Mouse (Mus musculus) liver, embryonic 13.5 days (tissue): ENCODE measurements around the gene Mrps26. TPM values are rescaled to one million over a fixed set of nuclear protein-coding genes. Genes with fewer than 3 reads are reported as not detected.
A peak's percentile ranks its signal among the peaks of the same experiment; 100 is the strongest.
"Not testable (repeated sequence)": the region's sequence is repeated elsewhere in the genome, so short reads cannot be mapped to it uniquely, and the experiment has no call there.

Experiments
- ATAC-seq: fragments of 200-750 bp; cut with Nextera tagmentation; 2 replicates; pipeline ENCODE4 v1.8.0; 2017; ENCODE audit warnings: low read depth, mild to moderate bottlenecking, moderate number of reproducible peaks, moderate library complexity
- DNase-seq: peaks from one replicate; pipeline ENCODE4 v3.0.0; 2022
- H3K27ac ChIP-seq: fragments of 300-500 bp; sonication (generic); 2 replicates; pipeline ENCODE4 v1.5.1; 2015; ENCODE audit warnings: moderate library complexity, mild to moderate bottlenecking, inconsistent platforms
- H3K27me3 ChIP-seq: fragments of 300-500 bp; sonication (generic); 2 replicates; pipeline ENCODE4 v1.6.1; 2015; ENCODE audit warnings: mild to moderate bottlenecking, inconsistent platforms
- H3K36me3 ChIP-seq: fragments of 300-500 bp; sonication (generic); 2 replicates; pipeline ENCODE4 v1.6.1; 2015; ENCODE audit warnings: mild to moderate bottlenecking, inconsistent platforms
- H3K4me1 ChIP-seq: fragments of 300-500 bp; sonication (generic); replicated peaks from 2 replicates; pipeline ENCODE4 v1.6.1; 2015; ENCODE audit warnings: inconsistent platforms
- H3K4me2 ChIP-seq: fragments of 300-500 bp; sonication (generic); 2 replicates; pipeline ENCODE4 v1.6.1; 2015; ENCODE audit warnings: inconsistent platforms, mild to moderate bottlenecking, moderate library complexity
- H3K4me3 ChIP-seq: fragments of 300-500 bp; sonication (generic); replicated peaks from 2 replicates; pipeline ENCODE4 v1.5.1; 2015; ENCODE audit warnings: mild to moderate bottlenecking, inconsistent platforms
- H3K9ac ChIP-seq: fragments of 300-500 bp; sonication (generic); 2 replicates; pipeline ENCODE4 v1.6.1; 2015; ENCODE audit warnings: mild to moderate bottlenecking, inconsistent platforms
- H3K9me3 ChIP-seq: fragments of 300-500 bp; sonication (generic); replicated peaks from 2 replicates; pipeline ENCODE4 v1.6.1; 2016; ENCODE audit warnings: inconsistent platforms
- WGBS: fragments of 180-500 bp; shearing (Covaris S2); methylation state at CpG from one replicate; pipeline ENCODE4 v1.1.7; 2015; ENCODE audit not compliant: insufficient replicate concordance; 5-methylcytosine and 5-hydroxymethylcytosine counted together
- polyA plus RNA-seq: library from polyadenylated mRNA; unstranded; fragments of >200 nt; fragmentation: Nextera tagmentation; extraction: Ambion mirVana; gene quantifications from 2 replicates; pipeline ENCODE4 v1.2.1, GENCODE M21; 2015

Mrps26 gene
- 65.7 and 68.3 TPM in 2 replicates for polyA plus RNA-seq

- H3K4me2 ChIP-seq, result peak within 1 kb of the TSS; percentile 96
- H3K4me1 ChIP-seq, result peaks cover 27% of the 10 kb centered on the region
- H3K27ac ChIP-seq, result peak within 1 kb of the TSS; percentile 58
- H3K9me3 ChIP-seq, result no peaks in the 10 kb centered on the region
- peak; percentile 87 for DNase-seq
- peaks cover 25% of the 10 kb centered on the region for H3K36me3 ChIP-seq
- WGBS, result under 1% methylated on average over 61 of the region's 61 CpGs
- H3K27me3 ChIP-seq, result no peaks in the 10 kb centered on the region
- H3K4me3 ChIP-seq, result peak within 1 kb of the TSS; percentile 84
- peak within 1 kb of the TSS; percentile 88 for H3K9ac ChIP-seq
- ATAC-seq, result peak; percentile 98
Measured at GRCm38 (mm10) chr2:130563212-130564055, at the start of gene Mrps26. Mrps26 (plus strand) TSS chr2:130563742.

GRCm38 (mm10) chr2:130513907-130514306 is 49.6 kb upstream of the Mrps26 start:
- Histone ChIP-seq H3K4me3 (no peak overlapping the region), H3K9ac (no peak overlapping the region), H3K9me3 (no peaks in the 10 kb centered on the region), H3K27ac (no peak overlapping the region), H3K36me3 (peaks cover 38% of the 10 kb centered on the region), H3K4me1 (no peaks in the 10 kb centered on the region), H3K27me3 (no peaks in the 10 kb centered on the region), H3K4me2 (no peak overlapping the region)
- WGBS, result 87% methylated on average over 8 of the region's 8 CpGs
- DNase-seq (no peak), ATAC-seq (no peak)

GRCm38 (mm10) chr2:130515791-130516190 is 47.8 kb upstream of the Mrps26 start:
- H3K27me3 ChIP-seq, result no peaks in the 10 kb centered on the region
- DNase-seq (no peak), ATAC-seq (no peak)
- H3K4me1 ChIP-seq, result no peaks in the 10 kb centered on the region
- no peak overlapping the region for H3K27ac ChIP-seq
- WGBS, result 82% methylated on average over 5 of the region's 5 CpGs
- no peak overlapping the region for H3K9ac ChIP-seq
- no peak overlapping the region for H3K4me3 ChIP-seq
- H3K36me3 ChIP-seq, result peaks cover 37% of the 10 kb centered on the region
- no peaks in the 10 kb centered on the region for H3K9me3 ChIP-seq
- H3K4me2 ChIP-seq, result no peak overlapping the region

GRCm38 (mm10) chr2:130521927-130522326 is 41.6 kb upstream of the Mrps26 start:
- Histone ChIP-seq H3K4me2 (no peak overlapping the region), H3K9ac (no peak overlapping the region), H3K36me3 (peaks cover 51% of the 10 kb centered on the region), H3K4me1 (no peaks in the 10 kb centered on the region), H3K4me3 (no peak overlapping the region), H3K9me3 (no peaks in the 10 kb centered on the region), H3K27ac (no peak overlapping the region), H3K27me3 (no peaks in the 10 kb centered on the region)
- WGBS, result 79% methylated on average over 2 of the region's 2 CpGs
- no peak for DNase-seq
- no peak for ATAC-seq

- not testable (repeated sequence) for H3K4me1 ChIP-seq, ATAC-seq, H3K4me2 ChIP-seq, H3K4me3 ChIP-seq, H3K27me3 ChIP-seq, H3K9me3 ChIP-seq, H3K27ac ChIP-seq, H3K9ac ChIP-seq, DNase-seq
- 82% methylated on average over 4 of the region's 4 CpGs for WGBS
- H3K36me3 ChIP-seq, result peaks cover 33% of the 10 kb centered on the region
Measured at GRCm38 (mm10) chr2:130525480-130525879, 38.1 kb upstream of the Mrps26 start.

- H3K27ac ChIP-seq, result no peak overlapping the region
- no peak for ATAC-seq
- 81% methylated on average over 6 of the region's 6 CpGs for WGBS
- peaks cover 15% of the 10 kb centered on the region for H3K36me3 ChIP-seq
- no peak for DNase-seq
- no peak overlapping the region for H3K4me2 ChIP-seq
- H3K4me3 ChIP-seq, result no peak overlapping the region
- H3K27me3 ChIP-seq, result no peaks in the 10 kb centered on the region
- H3K4me1 ChIP-seq, result no peaks in the 10 kb centered on the region
- no peak overlapping the region for H3K9ac ChIP-seq
- H3K9me3 ChIP-seq, result no peaks in the 10 kb centered on the region
Measured at GRCm38 (mm10) chr2:130528457-130528856, 35.1 kb upstream of the Mrps26 start.

- DNase-seq, result no peak
- 70% methylated on average over 2 of the region's 2 CpGs for WGBS
Measured at GRCm38 (mm10) chr2:130529290-130529689, 34.3 kb upstream of the Mrps26 start.

GRCm38 (mm10) chr2:130529925-130530324 is 33.6 kb upstream of the Mrps26 start:
- no peak overlapping the region for H3K4me3 ChIP-seq
- ATAC-seq, result no peak
- H3K9me3 ChIP-seq, result no peaks in the 10 kb centered on the region
- peaks cover 22% of the 10 kb centered on the region for H3K36me3 ChIP-seq
- no peaks in the 10 kb centered on the region for H3K4me1 ChIP-seq
- no peaks in the 10 kb centered on the region for H3K27me3 ChIP-seq
- 87% methylated on average over 7 of the region's 7 CpGs for WGBS
- no peak overlapping the region for H3K9ac ChIP-seq
- H3K27ac ChIP-seq, result no peak overlapping the region
- no peak for DNase-seq
- H3K4me2 ChIP-seq, result no peak overlapping the region

More at GRCm38 (mm10) chr2:130529290-130529689, 34.3 kb upstream of the Mrps26 start:
- Histone ChIP-seq H3K27ac (no peak overlapping the region), H3K9ac (no peak overlapping the region), H3K9me3 (no peaks in the 10 kb centered on the region), H3K4me2 (no peak overlapping the region), H3K4me3 (no peak overlapping the region), H3K27me3 (no peaks in the 10 kb centered on the region), H3K36me3 (peaks cover 19% of the 10 kb centered on the region), H3K4me1 (no peaks in the 10 kb centered on the region)
- ATAC-seq, result no peak

- H3K9ac ChIP-seq, result no peak overlapping the region
- 61% methylated on average over 2 of the region's 2 CpGs for WGBS
- peaks cover 29% of the 10 kb centered on the region for H3K36me3 ChIP-seq
- H3K9me3 ChIP-seq, result no peaks in the 10 kb centered on the region
- no peaks in the 10 kb centered on the region for H3K27me3 ChIP-seq
- no peaks in the 10 kb centered on the region for H3K4me1 ChIP-seq
- H3K4me2 ChIP-seq, result no peak overlapping the region
- DNase-seq (no peak), ATAC-seq (no peak)
- no peak overlapping the region for H3K4me3 ChIP-seq
- no peak overlapping the region for H3K27ac ChIP-seq
Measured at GRCm38 (mm10) chr2:130532201-130532600, 31.3 kb upstream of the Mrps26 start.

GRCm38 (mm10) chr2:130535017-130535416 is 28.5 kb upstream of the Mrps26 start:
- H3K4me2 ChIP-seq, result no peak overlapping the region
- H3K9ac ChIP-seq, result no peak overlapping the region
- no peak for ATAC-seq
- H3K27me3 ChIP-seq, result no peaks in the 10 kb centered on the region
- no peak for DNase-seq
- no peaks in the 10 kb centered on the region for H3K9me3 ChIP-seq
- H3K27ac ChIP-seq, result no peak overlapping the region
- H3K36me3 ChIP-seq, result peaks cover 46% of the 10 kb centered on the region
- no peak overlapping the region for H3K4me3 ChIP-seq
- WGBS, result 77% methylated on average over 6 of the region's 6 CpGs
- no peaks in the 10 kb centered on the region; the same call in 1 of the 2 replicates for H3K4me1 ChIP-seq

- no peak for DNase-seq
- WGBS, result 68% methylated on average over 3 of the region's 3 CpGs
- Histone ChIP-seq H3K4me1 (no peaks in the 10 kb centered on the region; the same call in 1 of the 2 replicates), H3K27ac (no peak overlapping the region), H3K36me3 (peaks cover 63% of the 10 kb centered on the region), H3K27me3 (no peaks in the 10 kb centered on the region), H3K4me3 (no peak overlapping the region), H3K9me3 (no peaks in the 10 kb centered on the region), H3K4me2 (no peak overlapping the region), H3K9ac (no peak overlapping the region)
- no peak for ATAC-seq
Measured at GRCm38 (mm10) chr2:130536890-130537289, 26.7 kb upstream of the Mrps26 start.
